Mouse (Mus musculus) inflammation-experienced regulatory T-cells, adult 6 months (primary cell): ENCODE results near the gene Mis18a. TPM values are rescaled to one million over a fixed set of nuclear protein-coding genes. Genes with fewer than 3 reads are reported as not detected.

ENCODE experiments used
- ATAC-seq: one replicate; pipeline ENCODE4 v1.8.0; 2017
- polyA plus RNA-seq, 3 experiments: library from polyadenylated mRNA; unstranded; fragments of 100-300 nt; shearing (Covaris generic); gene quantifications; one replicate each; pipeline ENCODE4 v1.2.1; 2017

Gene Mis18a
- polyA plus RNA-seq, 3 experiments from 2014 or later: 50.4 to 81.3 (median 50.9) TPM

DNA sequence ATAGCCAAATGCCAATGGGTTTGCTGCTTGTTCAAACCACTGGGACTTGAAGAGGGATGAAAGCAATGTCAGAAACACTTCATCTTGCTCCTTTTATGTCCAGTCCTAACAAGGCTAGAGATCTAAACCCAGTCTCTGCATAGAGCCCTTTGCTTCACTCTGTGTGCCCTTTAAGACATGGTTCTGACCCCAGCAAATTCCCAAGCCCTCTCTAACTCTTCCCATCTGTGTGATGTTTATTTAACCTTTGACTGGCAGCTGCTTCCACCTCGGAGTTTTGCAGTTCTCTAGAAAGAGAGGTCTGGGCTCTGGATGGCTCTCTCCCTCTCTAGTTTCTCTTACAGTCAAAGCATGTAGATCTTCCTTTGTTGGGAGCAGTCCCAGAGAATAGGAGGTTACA lies 23.6 kb downstream of the Mis18a start:
- no peak for ATAC-seq

DNA sequence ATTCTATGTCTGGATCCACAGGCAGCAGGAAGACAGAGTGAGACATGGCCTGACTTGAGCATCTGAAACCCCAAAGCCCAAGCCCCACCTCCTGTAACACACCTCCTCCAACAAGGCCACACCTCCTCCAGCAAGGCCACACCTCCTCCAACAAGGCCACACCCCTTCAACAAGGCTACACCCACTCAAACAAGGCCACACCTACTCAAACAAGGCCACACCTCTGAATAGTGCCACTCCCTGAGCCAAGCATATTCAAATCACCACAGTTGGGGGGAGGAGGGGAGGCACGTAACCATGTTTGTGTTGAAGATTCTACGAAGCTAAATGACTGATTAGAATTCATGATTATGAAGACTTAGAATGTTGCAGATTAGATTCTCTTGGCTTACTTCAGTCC lies 25.7 kb downstream of the Mis18a start:
- no peak for ATAC-seq

DNA sequence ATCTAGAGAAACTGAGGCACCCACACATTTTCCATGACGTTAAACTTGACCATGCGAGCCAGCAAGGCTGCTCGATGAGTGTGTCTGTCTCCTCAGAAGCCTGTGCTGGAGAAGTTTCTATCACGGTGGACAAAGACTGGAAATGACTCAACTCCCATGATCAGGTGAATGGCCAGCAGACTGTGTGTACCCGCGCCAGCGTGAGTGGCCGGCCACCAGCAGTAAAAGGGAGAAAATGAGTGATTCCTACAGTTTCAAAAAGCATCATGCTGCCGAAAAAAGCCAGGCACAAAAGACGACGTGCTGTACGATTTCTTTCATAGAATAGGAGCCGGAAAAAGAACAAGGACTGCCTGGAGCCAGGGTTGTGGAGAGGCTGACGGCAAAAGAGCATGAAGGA lies 27.8 kb downstream of the Mis18a start:
- no peak for ATAC-seq

DNA sequence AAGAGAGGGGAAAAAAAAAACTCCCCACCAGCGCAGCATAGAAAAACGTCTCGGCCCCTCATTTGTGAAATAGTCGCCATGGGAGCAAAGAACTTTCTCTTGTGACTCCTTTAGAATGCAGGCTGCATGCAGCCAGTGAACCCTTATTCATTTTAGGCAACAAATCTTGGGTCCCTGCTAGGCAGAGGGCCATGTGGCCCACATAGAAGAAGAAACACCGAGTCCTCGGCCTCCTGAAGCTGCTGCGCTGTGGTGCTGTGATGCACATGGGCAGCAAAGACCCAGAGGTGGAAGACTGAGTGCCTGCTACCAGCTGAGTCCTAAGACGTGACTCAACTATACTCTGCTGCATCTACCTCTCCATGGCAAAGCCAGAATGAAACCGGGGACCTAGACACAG lies 30.9 kb downstream of the Mis18a start:
- no peak for ATAC-seq

DNA sequence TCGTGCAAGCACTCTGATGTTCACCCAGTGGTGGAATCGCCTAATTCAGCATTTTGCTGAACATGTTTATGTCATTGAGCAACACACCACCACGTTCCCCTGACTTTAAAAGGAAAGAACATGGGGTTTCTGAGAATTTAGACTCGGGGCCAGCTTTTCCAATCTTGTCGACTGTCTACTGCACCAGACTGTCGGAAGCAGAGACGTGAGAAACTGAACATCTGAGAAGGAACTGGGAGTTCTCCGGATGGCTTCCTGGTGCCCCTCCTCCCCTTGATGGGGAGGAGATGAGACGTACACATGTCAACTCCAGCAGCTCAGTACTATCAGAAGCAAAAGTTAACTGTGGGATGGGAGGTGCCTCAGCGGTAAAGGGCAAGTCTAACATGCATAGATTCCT lies 32.1 kb downstream of the Mis18a start:
- ATAC-seq: no peak

DNA sequence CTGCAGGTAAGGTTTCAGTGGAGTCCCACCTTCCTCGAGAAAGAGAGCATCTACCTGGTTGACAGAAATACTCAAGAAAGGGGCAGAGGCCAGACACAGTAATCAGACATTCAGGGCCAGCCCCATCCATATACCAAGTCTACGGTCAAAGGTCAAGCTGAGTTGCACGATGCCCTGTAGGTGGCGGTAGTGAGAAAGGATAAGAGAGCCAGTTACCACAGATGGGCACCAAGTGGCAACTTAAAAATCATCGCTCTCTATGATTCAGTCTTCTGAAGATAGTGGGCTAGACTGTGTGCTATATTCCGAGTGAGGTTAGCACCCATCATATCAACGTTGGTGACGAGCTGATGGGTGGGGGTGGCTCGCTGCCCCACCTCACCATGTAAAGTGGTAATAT lies 32.5 kb downstream of the Mis18a start:
- peak; percentile 46 for ATAC-seq

DNA sequence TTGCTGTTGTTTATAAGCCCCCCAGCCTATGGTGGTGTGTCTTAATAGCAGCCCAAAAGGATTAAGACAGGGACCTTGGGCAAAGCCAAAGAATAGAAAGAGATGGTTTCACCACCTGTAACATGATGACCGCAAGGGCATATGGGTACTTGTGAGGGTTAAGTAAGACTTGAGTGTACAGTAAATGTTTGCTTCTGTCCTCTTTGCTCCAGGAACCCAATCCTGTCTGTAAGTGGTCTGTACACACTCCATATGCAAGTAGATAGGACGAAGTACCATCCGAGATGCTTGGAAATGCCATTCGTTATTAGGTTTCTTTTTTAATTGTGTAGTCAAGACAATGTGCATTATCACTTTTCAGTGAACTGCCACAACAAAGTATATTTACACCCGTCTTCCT lies 33.6 kb downstream of the Mis18a start:
- ATAC-seq: no peak

DNA sequence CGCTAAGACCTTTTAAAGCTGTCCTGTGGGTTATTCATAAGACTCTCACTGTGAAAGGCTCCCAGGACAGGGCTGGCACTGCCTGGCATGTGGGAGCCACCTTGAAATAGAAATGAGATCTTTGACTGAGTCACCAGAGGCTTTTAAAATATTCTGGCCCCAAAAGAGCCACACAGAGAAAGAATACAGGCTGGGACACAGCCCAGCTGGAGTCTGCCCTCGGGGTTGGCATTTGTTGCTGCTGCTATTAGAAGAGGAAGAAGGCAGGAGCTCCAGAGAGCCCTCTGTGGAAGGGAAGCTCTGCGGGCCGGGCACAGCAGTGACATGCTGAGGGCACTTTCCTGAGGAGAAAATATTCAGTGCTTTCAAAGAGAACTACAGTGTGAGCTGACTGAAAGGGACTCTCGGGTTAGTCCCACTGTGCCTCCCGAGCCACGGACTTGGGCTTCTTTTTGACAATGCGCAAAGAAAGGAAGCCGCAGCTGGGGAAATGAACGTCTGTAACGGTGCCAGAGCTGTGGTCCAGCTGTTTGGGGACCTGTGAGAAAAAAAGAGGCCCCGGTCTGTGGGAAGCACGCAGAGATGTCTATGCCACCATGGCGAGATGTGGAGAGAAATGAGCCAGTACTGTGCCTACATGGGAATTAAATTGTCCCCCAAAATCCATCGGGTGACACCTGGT lies 34.4 kb downstream of the Mis18a start:
- ATAC-seq: no peak

DNA sequence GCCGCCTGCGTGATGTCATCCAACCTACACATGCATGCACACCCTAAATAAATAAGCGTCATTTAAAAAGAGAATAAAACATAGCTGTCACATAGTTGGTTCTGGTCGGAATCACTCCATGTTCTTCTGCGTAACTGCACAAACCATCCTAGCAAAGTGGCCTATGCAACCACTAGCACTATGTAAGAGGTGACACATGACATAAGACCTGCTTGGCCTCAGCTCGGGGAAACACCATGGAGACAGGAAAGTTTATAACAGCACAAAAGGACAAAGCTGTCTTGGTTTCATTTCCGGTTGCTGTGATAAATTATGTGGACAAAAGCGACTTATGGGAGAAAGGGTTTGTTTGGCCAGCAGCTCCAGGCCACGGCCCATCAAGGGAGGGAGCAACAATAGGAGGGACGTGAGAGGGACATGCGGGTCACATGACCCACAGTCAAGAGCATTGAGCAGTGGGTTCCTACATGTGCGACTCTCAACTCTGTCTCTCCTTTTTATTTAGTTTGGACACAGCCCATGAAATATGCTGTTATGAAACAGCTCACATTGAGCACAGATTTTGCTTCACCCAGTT lies 39.4 kb downstream of the Mis18a start:
- no peak for ATAC-seq

DNA sequence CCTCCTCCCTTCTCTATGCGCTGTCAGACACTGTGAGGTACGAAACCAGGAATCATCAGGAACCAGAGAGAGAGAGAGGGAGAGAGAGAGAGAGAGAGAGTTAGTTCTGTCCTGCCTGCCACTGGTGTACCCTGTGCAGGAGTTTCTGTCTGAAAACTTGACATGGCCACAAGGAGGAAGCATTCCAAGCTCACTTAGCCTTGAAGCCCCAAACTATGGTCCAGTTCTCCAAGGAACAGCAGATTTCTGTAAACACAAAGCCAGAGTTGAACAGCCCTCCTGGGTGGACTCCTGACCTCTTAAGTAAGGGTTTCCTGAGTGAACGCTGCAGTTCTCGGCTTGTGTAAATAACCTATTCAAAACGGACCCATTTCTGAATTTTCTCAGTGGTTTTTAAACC lies 40.2 kb downstream of the Mis18a start:
- ATAC-seq: no peak

DNA sequence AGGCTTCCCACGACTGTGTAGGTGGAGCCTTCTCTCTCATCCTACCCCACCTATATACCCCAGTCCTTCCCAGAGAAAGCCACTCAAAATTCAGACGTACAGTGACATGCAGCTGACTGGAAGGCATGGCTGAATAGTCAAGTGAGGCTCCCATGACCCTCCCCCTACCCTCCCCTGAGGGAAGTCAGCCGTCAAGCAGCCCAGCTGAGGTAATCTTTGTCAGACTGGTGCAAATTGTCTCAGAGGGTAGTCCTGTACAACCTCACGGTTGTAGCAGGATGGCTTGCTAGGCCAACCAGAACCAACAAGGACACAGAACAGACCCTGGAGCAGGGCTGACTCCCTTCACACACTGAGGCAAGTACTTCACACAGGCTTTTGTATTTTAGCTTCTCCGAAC lies 43.1 kb downstream of the Mis18a start:
- no peak for ATAC-seq

DNA sequence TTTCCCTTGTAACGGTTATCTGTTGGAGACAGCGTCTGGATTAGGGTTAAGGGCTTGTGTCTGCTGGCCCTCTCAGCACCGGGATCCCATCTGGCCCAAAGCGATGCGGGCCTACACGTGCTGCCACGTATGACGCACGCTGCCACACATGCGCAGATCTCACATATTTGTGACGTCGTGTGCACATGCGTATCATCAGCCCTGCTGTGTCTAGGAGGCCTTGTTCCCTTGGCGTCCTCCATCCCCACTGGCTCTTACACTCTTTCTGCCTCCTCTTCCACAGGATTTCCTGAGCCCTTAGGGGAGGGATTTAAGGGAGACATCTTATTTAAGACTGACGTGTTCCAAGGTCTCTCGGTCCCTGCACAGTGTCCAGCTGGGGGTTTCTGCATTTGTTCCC lies 47.2 kb downstream of the Mis18a start:
- no peak for ATAC-seq

DNA sequence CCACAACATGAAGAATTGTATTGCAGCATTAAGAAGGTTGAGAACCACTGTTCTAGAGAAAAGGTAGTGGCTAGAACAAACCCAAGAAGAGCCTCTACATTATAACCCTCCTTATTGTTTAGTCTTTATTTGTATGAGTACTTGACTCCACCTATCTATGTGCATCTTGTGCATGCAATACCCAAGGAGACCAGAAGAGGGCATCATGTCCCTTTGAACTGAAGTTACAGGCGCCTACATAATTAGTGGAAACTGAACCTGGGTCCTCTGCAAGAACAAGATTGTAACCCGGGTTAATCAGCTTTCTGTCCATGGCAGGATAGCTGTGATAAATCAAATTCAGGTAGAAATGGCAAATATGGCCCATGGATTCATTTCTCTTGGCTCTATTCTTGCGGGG lies 48.4 kb downstream of the Mis18a start:
- ATAC-seq: no peak

DNA sequence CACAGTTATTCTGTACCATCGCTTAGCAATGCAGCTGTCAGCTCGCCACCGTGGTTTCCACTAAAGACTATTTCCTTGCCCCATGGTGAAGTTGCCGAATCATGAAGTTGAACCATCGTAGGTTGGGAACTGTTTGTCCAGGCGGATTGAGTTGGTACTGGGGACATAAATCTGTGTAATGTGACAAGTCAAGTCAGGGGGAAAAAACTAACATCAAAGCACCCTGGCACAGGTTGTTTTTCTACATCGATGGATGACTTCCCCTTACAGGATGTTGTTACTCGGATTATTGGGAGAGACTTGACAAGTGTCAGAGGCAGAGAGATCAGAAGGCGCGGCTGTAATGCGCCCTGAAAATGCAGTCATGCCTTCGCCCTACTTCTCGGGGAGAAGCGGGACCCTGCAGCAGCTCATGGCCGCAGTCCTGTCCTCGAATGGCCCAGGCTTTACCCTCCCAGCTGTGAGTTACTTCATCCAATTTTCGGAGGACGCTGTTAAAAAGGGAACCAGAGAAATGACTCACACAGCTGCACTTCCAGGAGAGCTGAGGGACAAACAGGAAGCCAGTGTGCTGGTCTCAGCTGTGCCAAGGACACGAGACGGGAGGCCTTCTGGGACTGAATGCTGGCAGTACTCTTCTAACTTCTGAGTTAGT lies 50.2 kb downstream of the Mis18a start:
- ATAC-seq: no peak

DNA sequence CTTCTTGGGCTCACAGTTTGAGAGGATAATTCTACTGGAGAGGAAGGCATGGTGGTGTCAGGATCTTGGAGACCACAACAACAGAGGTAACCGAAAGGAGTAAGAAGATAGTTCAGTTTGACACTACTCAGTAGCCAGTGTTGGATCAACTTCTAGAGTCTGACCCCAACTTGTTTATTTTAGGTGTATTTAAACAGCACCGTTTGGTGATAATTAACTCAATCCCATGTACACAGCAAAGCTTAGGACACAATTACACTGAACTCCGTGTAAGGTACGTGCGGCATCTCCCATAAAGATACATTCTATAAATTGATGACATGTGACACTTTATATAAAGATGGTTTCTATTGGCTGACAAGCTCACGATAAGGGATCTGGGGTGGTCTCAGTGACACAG lies 52.6 kb downstream of the Mis18a start:
- ATAC-seq: no peak

DNA sequence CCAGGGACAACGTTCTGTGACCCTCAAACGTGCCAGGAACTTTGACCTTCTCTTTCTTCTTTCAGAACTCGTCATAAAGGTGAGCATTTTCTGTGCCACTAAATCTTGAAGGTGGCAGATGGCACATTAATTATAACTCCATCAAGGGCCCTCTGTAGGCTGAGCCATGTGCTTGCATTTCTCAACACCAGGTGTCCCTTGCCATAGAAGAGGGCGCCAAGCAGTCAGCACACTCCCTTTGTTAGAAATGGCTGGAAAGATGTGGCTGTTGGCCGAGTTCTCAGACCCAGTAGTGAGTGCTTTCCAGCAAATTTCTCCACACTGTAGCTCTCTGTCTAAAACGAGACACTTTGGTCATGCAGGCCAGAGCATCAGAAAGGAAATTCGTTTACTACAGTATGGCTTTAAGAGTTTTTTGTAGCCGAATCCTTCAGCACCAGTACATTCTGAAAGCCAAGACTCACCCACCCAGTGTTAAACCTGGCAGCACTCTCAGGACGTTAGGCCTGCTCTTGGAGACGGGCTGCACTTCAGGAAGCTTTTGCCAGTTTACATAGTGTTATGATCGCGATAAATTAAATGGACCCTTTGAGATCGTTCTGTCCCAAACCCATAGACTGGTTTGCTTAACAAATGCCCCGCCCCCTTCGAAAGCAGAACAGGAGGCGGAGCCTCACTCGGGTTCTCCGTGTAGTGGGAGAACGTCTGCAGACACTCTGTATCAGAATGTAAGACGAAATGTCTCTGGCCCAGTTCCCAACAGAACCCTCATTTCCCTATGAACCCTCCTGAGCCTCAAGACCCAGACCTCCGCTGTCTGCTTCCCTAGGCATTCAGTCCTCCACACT lies 53.5 kb downstream of the Mis18a start:
- ATAC-seq: no peak

Other genes starting within 250 kb of the Mis18a start
- gene Mrap, start 10.8 kb upstream of the Mis18a start, polyA plus RNA-seq: not detected
- gene Urb1, start 83.0 kb upstream of the Mis18a start, polyA plus RNA-seq: 1 to 10 TPM; 3.0 to 6.2 (median 4.3) TPM
- gene Eva1c, start 99.3 kb upstream of the Mis18a start, polyA plus RNA-seq: not detected
- gene Cfap298, start 207.7 kb upstream of the Mis18a start, polyA plus RNA-seq: 10 to 100 TPM; 25.3 to 32.2 (median 26.2) TPM